Mouse (Mus musculus) G1E-ER4 (cell line): ENCODE data around the gene Kcnq5. TPM values are rescaled to one million over a fixed set of nuclear protein-coding genes. Genes with fewer than 3 reads are reported as not detected.

Source experiments
- GATA1 ChIP-seq: IDR thresholded peaks from one replicate; pipeline ENCODE4 v1.8.0; 2012; ENCODE audit warnings: low read length, inconsistent platforms
- polyA plus RNA-seq: library from polyadenylated mRNA; stranded (reverse); fragments of >175 nt; gene quantifications from 2 replicates; pipeline ENCODE4 v1.2.3, GENCODE M21; 2012

Gene Kcnq5
- polyA plus RNA-seq, 1 experiment, result not detected

GRCm38 (mm10) chr1:21460941-21461689 lies 500.6 kb downstream of the Kcnq5 start:
- TF ChIP-seq GATA1, result no peak

GRCm38 (mm10) chr1:21458581-21458980 lies 503.2 kb downstream of the Kcnq5 start:
- TF ChIP-seq GATA1, result no peak

GRCm38 (mm10) chr1:21455971-21456370 lies 505.8 kb downstream of the Kcnq5 start:
- no peak for TF ChIP-seq GATA1

GRCm38 (mm10) chr1:21448227-21448626 lies 513.5 kb downstream of the Kcnq5 start:
- no peak for TF ChIP-seq GATA1

DNA sequence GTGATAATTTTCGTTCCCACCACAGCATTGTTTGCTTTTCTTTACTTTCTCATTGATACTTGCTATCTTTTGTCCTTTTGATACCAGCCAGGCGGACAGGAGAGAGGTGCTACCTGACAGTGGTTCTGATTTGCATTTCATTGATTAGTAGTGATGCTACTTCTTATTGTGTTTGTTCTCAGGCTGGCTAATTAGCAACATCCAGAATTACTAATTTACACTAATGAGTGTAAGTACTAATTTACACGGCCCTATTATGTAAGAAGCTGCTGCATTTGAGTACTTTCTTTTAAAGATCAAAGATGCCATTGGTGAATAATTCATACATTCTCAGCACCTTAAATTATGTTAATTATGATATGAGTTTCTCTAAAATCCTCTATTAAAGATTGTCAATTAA lies 525.0 kb downstream of the Kcnq5 start:
- TF ChIP-seq GATA1, result no peak

DNA sequence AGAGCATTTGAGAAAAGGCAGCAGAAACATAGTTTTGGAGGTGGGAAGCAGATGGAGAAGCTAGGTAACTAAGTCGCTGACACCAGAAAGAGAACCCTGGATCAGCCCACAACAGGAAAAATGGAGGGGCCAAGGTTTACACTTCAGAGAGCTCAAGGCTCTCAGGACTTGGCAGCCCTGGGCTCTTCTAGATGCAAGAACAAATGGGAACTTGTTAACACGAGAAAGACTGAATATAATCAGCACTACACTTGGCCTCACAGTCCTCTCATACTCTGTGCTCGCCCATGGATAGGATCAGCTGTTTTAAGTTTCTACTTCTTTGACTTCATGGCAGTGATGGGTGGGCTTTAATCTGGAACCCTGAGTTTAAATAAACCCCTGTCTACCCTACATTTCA lies 526.9 kb downstream of the Kcnq5 start:
- TF ChIP-seq GATA1, result no peak

GRCm38 (mm10) chr1:21431666-21432065 lies 530.1 kb downstream of the Kcnq5 start:
- no peak for TF ChIP-seq GATA1

- no peak for TF ChIP-seq GATA1
These were observed 533.7 kb downstream of the Kcnq5 start for GRCm38 (mm10) chr1:21428079-21428478.

DNA sequence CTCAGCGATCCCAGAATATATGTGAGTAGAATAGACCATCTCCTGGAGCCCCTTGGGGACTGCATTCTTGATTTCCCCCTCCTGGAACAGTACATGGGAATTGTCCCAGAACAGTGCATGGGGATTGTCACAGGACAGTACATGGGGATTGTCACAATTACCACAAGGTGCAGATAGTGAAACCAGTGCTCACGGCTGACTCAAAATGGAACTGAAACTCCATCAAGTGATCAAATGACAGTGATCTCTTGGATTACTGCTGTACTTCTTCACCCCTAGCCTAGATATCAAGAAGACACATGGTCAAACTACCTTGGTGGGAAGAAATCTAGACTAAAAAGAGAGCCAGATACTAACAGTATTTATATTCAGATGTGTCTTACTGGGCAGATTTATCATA lies 536.1 kb downstream of the Kcnq5 start:
- TF ChIP-seq GATA1, result no peak

- TF ChIP-seq GATA1, result no peak
These were observed 542.4 kb downstream of the Kcnq5 start for GRCm38 (mm10) chr1:21419370-21419769.

DNA sequence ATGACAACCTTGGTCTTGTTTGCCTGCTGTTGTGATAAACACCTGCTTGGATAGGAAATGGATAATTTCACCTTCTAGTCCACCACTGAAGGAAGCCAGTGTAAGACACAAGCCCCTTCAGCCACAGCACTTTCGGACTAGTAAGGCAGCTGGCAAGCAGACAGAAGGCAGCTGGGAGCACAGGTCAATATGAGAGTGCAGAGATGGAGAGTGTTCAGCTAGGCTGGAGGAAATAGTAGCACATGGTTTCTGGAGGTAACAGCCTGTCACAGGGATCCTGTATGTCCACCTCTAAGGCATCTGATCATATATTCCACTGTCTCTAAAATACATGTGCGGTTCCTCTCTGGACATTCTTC lies 549.6 kb downstream of the Kcnq5 start:
- TF ChIP-seq GATA1, result no peak

DNA sequence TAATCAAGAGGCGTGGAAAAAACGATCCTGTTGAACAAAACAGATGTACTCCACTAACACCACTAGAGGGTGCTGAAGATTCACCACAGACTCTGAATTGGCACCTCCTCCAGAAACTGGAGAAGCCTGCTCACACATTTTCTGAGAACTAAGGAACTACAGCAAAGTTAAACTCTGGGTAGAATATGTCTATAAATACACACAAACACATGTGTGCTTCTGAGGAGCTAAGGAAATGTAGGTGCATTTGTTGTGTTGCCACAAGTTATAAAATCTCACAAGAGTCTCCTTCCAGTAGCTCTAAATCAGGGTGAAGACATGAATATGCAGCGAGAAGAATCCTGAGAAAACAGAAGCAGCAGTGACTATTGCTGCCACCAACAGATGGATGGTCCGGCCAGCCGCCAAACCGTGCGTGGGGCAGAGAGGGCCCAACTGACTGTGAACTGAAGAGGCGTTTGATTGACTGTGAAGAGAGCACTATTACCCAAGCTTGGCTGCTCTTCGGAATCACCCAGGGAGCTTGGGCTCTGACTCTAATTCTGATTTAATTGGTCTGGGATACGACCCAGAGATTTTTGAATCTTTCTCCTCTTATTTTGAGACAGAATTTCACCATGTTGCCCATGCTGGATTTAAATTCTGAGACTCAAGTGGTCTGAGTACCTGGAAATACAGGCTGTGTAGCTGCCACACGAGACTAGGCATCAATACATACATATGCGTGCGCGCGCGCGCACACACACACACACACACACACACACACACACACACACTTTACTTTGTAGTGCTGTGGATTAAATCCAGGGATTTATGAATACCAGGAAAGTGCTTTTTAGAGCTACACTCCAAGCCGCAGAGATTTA lies 550.2 kb downstream of the Kcnq5 start:
- TF ChIP-seq GATA1, result no peak

DNA sequence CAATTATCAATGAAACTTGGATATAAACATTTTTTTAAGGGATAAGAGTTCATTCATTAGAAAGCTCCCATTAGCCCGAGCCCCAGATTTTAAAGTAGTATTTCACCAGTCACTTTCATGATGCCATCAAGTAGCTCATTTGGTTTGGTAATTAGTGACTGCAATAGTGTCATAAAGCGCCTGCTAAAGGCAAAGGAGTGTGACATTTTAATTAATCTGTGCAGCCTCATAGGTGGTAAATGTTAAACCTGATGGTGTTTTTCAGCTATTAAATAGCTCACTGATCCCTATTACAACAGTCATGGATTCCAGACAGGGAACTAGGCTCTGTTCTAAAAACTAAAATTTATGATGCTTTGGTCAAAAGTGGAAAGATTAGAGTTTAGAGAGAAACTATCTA lies 554.5 kb downstream of the Kcnq5 start:
- no peak for TF ChIP-seq GATA1

GRCm38 (mm10) chr1:21402804-21403203 lies 558.9 kb downstream of the Kcnq5 start:
- TF ChIP-seq GATA1, result no peak

DNA sequence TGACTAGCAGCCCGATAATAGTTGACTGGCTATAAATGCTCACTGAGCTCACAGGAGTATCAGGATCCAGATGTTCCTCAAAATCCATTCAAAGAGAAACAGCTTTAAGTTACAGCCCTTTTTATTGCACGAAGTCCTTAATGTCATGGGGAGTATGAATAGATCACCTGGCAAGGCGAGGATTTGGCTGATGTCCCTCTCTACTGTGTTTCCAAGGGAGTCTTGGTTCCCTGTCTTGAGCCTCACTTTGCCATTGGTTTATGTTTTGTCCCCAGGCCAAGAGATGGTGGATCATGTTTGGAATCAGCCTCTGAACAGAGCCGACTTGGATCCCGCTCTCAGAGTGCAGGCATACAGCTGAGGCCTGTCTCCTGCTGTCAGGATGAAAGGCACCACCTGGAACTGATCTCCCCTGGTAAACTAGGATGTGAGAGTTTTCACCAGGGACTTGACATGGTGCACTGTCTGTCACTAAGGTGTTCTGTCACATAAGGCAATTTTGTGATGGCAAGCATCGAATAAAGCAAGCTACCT lies 570.5 kb downstream of the Kcnq5 start:
- TF ChIP-seq GATA1, result no peak

DNA sequence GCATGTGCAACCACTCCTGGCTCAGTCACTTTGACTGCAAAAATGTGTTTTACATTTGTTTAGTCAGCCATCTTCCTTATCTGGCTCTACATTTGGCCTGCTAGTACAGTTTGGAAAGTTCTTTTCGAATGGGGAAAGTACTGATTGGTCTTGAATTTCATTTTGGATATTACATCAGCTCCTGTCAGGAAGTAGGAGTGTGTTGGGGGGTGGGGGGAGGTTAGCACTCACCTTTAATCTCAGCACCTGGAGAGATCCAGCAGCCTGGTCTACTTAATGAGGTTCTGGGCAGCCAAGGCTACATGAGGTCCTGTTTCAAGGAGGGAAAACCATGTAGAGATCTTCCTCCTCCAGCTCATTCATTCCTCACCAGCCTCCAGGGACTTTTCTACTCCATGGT lies 578.5 kb downstream of the Kcnq5 start, which contains the start of gene Khdc1b:
Khdc1b (plus strand) TSS at position 301 of the 400 bp plus-strand sequence.
- no peak for TF ChIP-seq GATA1
